In the genomic region with DNA sequence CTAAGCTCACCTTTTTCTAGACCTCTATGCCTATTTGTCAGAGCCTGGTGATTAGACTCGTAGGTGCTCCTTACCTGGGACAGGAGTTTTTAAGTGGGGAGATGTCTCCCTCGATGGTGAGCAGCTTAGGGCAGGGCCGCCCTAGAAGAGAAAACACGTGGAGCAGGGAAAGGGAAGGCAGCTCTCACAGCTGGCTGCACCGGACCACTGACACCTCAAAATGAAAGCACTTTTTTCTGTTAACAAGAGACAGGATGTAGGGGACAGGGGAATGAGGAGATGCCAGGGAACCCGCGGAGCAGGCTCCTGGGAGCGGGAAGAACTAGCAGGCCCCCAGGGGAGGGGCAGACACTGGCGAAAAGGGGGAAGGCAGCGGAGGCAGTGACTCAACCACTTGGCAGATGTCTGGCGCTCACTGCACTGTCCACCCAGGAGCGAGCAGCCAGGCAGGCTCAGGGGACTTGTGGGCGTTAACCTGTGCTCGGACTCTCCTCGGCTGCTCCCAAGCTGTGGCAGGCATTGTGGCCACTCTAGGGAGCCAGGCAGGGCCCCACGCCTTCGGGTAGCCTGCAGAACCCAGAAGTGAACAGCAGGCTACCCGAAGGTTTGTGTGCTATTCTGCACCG, we compare ENCODE assay signal across 10 mouse cellular contexts. TPM values are rescaled to one million over a fixed set of nuclear protein-coding genes. Genes with fewer than 3 reads are reported as not detected.
DNase-seq lines count a peak whose midpoint lies in the region; ATAC-seq lines count a peak whose summit lies in the region.
"Had no signal": no experiment of that assay in that cellular context is flagged by ENCODE, and none has a peak within 500 bp of the region (broad histone marks: within the 10 kb centered on the region; RNA-seq: fewer than 3 reads in every experiment).

No protein-coding gene starts in this region.

- 0 out of 2 replicates have a peak overlapping the region, but pooled peaks have one; percentile 28 for H3K4me2 ChIP-seq in intestine, embryonic 15.5 days (replicated peaks)

- WGBS in intestine, embryonic 15.5 days: 60% methylated on average over 19 of the region's 19 CpGs

- no peak for ATAC-seq in intestine, embryonic 15.5 days

- no peaks in the 10 kb centered on the region for H3K27me3 ChIP-seq in intestine, embryonic 15.5 days (replicated peaks)

- H3K9me3 ChIP-seq in intestine, embryonic 15.5 days: no peaks in the 10 kb centered on the region

- peak overlapping the region; percentile 28 for H3K4me3 ChIP-seq in brown adipose tissue, adult 24 weeks (ENCODE audit: insufficient read depth, low read depth, low read length)
- H3K4me3 ChIP-seq in intestine, embryonic 15.5 days (replicated peaks): no peak overlapping the region

- no peak overlapping the region for H3K9ac ChIP-seq in intestine, embryonic 15.5 days

- no peaks in the 10 kb centered on the region for H3K4me1 ChIP-seq in brown adipose tissue, adult 24 weeks (ENCODE audit: control insufficient read depth, insufficient read depth, insufficient read length, low read length)
- no peaks in the 10 kb centered on the region for H3K4me1 ChIP-seq in intestine, embryonic 15.5 days (replicated peaks)

- H3K27ac ChIP-seq in brown adipose tissue, adult 24 weeks (replicated peaks; ENCODE audit: low read depth, low read length): no peak overlapping the region
- H3K27ac ChIP-seq in intestine, embryonic 15.5 days: no peak overlapping the region

- DNase-seq in gastrocnemius, adult 18-20 months (ENCODE audit: low spot score): peak; percentile 3
- DNase-seq in gastrocnemius, adult 8-10 months (ENCODE audit: low spot score in 2 of 2): no peak
- DNase-seq in lung, postnatal 10 days: peak; percentile 27
- no peak for DNase-seq in cerebellum, adult 11-12 months
- no peak for DNase-seq in cerebellum, postnatal 14 days
- no peak for DNase-seq in layer of hippocampus, postnatal 10 days (ENCODE audit: low spot score in 2 of 2)
- DNase-seq: cerebellum, adult 2 months had no signal

- no peaks in the 10 kb centered on the region for H3K36me3 ChIP-seq in intestine, embryonic 15.5 days

RNA-seq across cellular contexts. Expression of gene Gm4907, which starts 58.8 kb away (rescaled TPM):
- total RNA-seq in gastrocnemius, adult 18-20 months (2021): not detected
- total RNA-seq in gastrocnemius, adult 8-10 months (2022): not detected
- polyA plus RNA-seq in brown adipose tissue, adult 24 weeks (2012; ENCODE audit: insufficient read depth, insufficient read length, missing spikeins): not detected in 2 replicates
- polyA plus RNA-seq in intestine, embryonic 15.5 days (2015; fragmentation: Nextera tagmentation; extraction: Ambion mirVana): not detected in 2 replicates
- total RNA-seq in layer of hippocampus, postnatal 10 days (2021): not detected
- total RNA-seq: neutrophil, adult 5-6 weeks had no signal
- polyA plus RNA-seq: cerebellum, adult 2 months had no signal

Comparison
In these comparisons a context has a peak if more than half of its experiments do, and no peak if none do; other contexts are left out.
1. DNase-seq: peak in gastrocnemius, adult 18-20 months (single experiment) and lung, postnatal 10 days (single experiment); none in gastrocnemius, adult 8-10 months (0 of 2), cerebellum, adult 11-12 months (single experiment), cerebellum, postnatal 14 days (0 of 2) and layer of hippocampus, postnatal 10 days (0 of 2).